Mouse (Mus musculus): Measurements from ENCODE around the gene Lrp6.

The Lrp6 gene

DNA sequence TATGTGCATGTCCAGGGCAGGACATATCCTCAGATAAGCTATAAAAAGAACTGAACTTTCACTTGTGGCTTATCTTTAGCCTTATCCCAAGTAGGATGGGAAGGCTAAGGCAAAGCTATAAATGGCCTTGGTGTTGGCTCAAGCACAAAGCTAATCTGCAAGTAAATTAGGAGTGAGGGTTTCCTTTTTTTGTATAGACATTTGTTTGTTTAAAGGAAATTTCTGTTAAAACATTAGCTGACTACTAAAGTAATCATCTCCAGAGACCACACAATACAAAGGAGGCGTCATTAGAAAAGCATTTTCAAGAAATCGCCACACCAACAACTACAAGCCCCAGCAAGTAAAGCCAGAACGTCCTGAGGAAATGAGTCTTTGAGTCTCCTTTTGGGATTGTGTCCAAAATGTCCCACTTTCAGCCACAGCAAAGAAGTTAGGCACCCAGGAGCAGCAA lies 8.6 kb upstream of the Lrp6 start:
- DNase-seq (ENCODE audit: low spot score in 2 of 2) = no peak

DNA sequence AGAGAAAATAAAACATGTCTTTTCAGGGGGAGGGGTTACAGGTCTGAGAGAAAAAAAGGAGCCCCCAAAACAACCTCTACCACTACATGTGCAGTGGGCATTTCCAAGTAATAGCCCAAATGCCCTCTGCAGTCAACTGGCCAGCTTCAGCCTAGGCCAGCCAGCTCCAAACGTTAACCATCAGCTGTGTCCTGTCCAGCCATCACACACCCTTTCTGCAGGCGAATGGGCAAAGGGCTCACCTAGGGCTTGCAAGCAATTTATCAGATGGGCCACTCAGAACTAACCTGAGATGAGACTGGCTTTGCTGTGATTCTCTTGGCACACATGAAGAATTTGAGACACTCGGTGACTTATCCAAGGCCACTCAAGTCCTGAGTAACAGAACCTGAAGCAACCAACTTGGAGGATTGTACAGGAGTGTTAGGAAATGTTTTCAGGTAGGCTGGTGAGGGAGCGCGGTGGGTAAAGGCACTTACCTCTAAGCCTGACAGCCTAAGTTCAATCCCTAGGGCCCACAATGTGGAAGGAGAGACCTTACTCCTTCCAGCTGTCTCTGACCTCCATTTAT lies 1.3 kb upstream of the Lrp6 start:
- no peak for DNase-seq (ENCODE audit: low spot score in 2 of 2)

DNA sequence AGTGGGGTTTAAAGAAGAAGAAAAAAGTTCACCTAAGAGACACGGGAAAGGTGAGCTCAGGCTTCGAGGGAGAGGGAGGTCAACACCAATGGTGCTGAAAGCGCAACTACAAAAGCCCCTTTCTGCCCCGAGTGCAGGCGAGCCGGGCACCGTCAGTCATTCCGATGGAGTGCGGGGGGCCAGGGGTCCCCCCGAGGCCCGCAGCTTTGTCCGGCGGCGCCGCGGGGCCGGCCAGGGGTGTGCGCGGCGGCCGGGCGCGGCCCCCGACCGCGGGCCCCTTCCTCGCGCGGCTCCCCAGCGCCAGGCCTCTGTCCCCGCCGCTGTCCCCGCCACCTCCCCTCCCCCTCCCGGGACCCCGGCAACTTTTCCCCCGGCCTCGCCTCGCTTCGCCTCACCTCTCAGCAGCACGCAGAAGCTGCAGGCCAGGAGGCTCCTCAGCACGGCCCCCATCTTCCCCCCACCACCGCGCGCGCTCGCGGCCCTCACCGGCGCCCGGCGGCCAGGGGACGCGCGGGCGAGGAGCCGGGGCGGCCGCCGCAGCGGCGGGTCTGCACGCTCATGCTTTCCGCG lies 432 bp downstream of the Lrp6 start:
- DNase-seq (ENCODE audit: low spot score in 2 of 2) = peak; percentile 25 to 48

DNA sequence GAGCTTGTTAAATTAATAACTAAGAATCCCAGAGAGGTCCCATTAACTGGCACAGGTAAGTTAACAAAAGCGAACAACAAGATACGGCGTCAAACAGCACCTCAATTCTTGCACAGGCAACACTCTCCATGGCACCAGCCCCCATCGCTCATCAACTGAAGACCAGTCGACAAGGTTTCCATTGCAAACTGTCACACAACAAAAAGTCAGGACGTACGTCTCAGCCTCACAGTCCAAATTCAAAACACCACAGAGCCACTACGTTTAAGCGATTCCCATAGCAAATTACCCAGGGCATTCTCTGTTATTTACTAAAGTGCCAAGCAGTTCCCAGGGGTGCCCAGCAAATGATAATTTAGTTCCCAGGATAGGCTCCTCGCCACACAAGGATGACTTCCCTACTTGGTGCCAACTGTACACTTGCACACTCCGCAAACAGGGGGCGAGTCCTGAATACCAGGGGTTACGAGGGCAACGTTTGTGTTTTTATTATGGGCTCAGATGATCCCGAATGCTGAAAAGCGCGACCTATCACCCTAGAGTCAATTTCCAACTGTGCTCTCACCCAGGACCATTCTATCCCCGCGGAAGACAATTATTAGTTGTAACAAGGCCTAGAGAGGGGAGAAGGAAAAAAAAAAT lies 1.0 kb downstream of the Lrp6 start:
- peak; percentile 16 to 17 for DNase-seq (ENCODE audit: low spot score in 2 of 2)

DNA sequence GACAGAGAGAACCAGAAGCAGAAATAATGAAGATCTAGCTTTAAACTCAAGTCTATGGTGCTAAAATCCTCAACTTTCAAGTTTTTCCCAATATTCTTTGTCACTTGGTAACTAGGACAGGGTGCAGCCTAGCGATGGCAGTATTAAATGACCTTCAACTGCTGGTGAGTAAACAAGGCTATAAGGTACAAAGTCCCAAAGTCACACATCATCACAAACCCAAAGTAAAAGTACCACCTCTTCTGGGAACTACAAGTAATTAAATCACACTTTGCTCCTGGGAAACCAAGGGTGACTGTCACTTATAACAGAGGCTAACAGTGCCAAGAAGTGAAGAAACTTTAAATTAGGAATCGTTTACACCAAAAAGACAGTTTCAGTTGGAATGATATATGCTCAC lies 2.2 kb downstream of the Lrp6 start:
- DNase-seq (ENCODE audit: low spot score in 2 of 2) = no peak

DNA sequence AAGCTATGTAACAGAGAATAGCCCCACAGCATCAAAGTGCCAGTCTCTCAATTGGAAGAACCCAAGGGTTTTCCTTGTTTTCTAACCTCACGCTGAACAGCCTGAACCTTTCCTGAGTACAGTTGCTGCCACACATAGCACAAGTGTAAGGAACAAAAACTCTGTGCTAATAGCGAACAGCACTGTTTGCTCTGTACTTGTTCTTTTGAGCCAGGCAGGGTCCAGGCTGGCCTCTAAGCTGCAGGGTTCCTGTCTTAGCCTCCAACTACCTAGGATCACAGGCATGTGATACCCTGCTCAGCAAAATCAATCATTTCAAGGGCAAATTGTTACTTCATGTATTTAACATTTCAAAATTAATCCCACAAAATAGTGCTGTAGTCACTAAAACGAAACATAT lies 7.1 kb downstream of the Lrp6 start:
- DNase-seq (ENCODE audit: low spot score in 2 of 2) = no peak

DNA sequence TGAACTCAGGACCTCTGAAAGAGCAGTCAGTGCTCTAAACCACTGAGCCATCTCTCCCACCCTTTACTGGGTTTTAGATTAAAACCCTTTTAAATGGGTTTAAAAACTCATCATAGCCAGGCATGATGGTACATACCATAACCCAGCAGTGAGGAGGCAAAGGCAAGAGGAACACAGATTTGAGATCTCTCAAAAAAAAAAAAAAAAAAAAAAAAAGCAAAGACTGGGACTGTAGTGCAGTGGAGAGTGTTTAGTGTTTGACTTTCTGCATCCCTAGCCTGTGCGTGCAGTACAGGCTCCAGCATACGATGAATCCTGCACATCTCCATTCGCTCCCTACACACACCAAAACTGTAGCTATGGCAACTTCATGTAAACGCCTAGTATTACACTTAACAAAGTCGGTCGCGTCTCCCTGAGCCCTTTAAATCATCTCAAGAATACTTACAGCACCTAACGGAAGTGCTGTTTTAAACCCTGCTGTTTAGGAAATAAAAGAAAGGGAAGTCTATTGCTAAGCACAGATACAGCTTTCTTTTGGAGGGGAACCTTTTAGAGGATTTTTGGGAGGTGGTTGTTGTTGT lies 8.1 kb downstream of the Lrp6 start:
- DNase-seq (ENCODE audit: low spot score in 2 of 2) = no peak

DNA sequence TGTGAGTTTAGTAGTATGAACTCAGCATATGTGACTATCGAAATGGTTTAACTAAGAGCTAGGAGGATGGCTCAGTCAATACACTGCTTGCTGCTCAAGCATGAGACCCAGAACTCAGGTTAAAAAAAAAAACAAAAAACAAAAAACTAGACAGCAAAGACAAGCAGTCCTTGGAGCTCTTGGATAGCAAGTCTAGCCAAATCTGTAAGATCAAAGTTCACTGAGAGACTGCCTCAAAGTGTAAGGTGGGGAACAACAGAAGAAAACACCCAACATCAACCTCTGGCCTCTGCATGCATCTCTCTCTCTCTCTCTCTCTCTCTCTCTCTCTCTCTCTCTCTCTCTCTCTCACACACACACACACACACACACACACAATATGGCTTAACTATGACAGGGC lies 9.7 kb downstream of the Lrp6 start:
- DNase-seq (ENCODE audit: low spot score in 2 of 2) = no peak

DNA sequence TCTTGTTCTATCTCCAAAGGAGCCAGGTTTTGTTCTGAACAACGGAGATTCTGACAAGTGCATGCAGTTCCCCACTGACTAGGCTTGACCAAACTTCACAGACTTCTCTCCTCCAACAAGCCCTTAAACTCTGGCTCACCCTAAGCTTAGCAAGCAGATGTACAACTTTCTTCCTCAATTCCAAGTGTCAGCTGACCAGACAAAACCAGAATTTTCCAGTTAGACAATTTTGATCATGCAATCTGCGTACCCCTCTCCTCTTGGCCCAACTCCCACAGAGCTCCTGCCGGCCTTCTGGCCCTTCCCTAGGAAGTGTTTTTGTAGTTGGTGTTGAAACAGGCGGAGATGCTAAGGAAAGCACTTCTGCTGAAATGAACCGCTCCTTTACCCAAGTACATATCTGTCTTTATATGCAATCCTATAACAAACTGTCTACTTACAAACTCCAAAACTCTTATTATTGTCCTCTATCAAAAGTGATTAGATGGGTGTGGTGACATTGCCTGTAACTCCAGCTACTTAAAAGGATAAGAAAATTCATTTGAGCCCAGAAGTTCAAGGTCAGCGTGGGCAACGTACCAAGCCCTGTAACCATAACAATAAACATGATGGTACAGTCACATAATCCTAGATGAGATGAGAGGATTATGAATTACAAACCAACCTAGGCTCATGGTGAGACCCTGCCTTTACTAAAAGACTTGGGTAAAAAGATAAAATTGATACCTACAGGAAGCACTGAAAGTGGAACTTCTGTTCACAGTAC lies 10.4 kb downstream of the Lrp6 start:
- DNase-seq (ENCODE audit: low spot score in 2 of 2) = no peak

DNA sequence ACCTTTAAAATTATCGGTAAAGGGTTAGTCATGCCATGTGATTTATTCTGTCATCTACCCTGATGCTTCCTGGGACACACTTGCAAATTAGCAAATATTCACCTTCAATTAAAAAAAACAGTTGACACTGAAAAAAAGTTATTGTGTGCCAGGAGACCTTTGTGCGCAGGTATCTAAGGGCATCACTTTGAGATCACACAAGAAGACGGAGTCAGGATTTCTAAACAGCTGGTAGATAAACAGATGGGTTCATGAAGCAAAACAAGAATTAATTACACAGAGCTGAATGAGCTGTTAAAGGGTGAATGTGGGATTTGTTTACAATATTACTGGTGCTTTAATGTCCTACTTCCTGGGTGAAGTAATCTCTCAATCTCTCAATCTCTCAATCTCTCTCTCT lies 11.6 kb downstream of the Lrp6 start:
- no peak for DNase-seq (ENCODE audit: low spot score in 2 of 2)

DNA sequence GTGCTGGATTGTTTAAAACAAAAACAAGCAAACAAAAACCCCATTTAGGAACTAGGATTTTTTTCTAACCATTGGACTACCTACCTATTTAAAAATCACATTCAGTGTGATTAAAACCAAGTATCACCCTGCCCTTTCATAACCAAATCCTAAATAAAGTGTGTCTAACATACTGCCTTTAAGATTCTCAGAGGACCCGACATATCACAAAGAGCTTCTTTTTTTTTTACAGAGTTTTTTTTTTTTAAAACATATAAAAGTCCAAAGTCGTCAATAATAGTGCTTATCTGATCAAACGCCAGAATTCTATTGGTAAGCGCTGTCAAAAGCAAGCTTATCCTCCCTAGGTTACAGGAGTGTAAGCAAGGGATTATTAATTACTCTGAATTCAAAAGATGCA lies 12.5 kb downstream of the Lrp6 start:
- DNase-seq (ENCODE audit: low spot score in 2 of 2) = no peak

DNA sequence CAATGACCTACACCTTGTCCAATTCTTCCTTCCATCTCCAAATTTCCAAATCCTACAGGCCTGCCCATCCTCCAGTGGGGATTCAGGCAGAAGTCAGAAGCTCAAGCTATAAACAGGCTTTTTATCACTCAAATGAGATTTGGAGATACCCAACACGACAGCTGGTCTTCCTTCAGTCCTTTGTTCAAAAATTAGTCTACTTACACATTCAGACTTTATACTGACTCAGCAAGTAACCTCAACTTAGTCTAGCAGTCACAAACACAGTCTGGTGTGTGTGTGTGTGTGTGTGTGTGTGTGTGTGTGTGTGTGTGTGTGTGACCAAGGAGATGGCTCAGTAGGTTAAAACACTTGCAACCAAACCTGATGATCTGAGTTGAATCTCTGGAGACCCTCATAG lies 15.8 kb downstream of the Lrp6 start:
- DNase-seq (ENCODE audit: low spot score in 2 of 2) = no peak

DNA sequence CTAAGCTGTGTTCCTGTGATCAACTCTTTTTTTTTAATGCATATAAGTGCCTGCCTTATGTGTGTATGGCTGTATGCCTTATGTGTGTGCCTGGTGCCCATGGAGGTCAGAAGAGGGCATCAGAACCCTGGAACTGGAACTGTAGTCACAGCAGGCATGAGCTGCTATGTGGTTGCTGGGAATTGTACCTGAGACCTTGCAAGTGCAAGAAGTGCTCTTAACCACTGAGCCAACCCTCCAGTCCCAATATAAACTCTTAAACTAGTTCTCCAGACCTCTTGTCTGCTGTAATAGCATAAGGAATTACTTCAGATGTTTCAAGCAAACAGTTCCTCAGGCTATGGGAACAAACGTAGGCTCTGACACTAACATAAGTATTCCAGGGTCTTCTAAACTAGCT lies 16.4 kb downstream of the Lrp6 start:
- DNase-seq (ENCODE audit: low spot score in 2 of 2) = no peak

DNA sequence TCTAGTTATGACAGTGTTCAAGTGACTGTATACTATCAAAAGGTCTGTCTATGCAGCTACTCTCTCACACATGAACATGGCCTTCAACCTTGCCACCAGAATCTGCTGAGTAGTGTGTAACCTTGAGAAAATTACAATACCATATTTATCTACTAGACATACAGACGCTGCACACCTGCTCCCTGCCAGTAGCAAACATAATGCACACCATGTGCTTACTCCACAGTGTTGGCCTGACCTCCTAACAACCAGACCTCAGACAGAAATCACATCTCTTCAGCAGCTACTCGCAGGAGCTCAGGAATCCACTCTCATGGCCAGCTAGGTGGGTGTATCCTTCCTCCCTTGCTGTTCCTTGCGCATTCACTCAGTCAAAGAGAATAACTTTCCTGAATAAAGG lies 21.9 kb downstream of the Lrp6 start:
- DNase-seq (ENCODE audit: low spot score in 2 of 2) = no peak

DNA sequence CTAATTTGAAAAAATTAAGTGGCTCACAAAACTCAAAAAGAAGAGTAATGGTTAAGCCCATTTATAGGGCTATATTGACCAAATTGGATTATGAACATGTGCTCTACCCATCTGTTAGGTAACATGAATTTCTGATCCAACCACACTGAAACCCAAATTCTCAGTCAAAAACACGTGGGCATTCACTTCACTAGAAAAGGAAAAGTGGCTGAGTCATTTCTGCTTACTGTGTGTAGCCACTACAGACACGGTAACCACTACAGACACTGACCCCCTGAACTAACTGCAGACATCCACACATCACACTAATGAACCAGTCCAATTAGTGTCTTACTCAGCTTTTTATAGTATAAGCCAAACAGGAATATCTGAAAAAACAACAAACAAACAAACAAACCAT lies 22.7 kb downstream of the Lrp6 start:
- DNase-seq (ENCODE audit: low spot score in 2 of 2) = no peak

DNA sequence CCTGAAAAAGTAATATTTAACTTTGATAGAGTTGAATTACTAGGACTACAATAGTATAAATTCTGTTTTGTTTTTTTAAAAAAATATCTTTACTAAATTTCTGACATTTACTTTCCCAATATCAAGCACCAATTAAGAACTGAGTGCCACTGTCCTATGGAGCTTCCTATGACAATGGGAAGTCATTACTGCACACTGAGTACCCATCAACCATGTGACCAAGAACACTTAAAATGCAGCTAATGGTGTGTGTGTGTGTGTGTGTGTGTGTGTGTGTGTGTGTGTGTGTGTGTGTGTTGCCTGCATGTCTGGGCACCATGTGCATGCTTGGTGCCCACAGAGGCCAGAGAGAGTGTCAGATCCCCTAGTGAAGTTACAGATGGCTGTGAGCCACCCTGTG lies 23.2 kb downstream of the Lrp6 start:
- no peak for DNase-seq (ENCODE audit: low spot score in 2 of 2)

DNA sequence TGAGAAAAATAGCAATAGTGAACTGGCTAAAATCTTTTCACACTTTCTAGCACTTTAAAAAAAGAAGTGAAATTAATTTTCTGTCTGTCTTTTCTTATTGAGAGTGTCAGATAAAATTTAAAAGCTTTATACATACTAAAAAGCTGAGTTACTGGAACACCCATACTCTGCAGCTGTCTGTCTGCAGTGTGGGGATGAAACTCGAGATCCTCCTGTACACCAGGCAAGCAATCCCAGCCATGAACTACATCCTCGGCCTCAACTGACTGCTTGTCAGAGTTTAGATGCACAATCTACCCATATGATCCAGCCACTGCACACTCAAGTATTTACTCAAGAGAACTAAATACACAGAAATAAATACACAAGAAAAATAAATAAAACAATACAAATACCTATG lies 24.4 kb downstream of the Lrp6 start:
- DNase-seq (ENCODE audit: low spot score in 2 of 2) = no peak

DNA sequence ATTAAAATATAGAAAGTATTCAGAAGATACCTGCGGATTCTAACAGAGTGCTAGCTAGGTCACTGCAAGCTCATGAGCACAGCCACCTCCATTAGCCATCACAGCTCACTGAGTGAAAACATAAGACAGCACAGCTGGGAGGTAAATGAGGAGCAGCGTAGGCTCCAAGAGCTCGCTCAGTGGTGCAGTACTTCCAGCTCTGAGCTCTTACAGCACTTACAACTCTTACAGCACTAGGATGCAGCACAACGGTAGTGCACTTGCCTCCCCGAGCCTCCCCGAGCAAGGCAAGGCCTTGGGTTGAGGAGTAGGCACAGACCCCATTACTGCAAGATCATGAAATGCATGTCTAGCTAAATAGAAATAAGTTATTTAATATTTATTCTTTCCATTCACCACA lies 26.6 kb downstream of the Lrp6 start:
- no peak for DNase-seq (ENCODE audit: low spot score in 2 of 2)

DNA sequence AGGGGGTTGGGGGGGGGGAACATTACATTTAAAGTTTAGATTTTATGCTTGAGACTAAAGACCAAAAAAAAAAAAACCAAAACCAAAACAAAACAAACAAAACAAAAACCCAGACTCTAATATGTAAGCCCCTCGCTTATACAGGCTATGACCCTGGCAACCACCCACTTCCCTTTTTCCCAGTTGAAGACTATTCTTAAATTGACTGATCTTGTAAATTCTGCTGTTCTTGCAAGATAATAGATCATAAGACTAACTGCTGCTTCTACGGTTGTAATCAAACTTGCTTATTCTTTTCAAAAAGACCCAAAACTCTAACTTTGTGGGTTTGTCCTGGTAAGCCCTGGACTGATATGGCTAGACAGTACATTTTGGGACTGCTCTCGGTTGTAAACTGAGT lies 27.3 kb downstream of the Lrp6 start:
- DNase-seq (ENCODE audit: low spot score in 2 of 2) = no peak

DNA sequence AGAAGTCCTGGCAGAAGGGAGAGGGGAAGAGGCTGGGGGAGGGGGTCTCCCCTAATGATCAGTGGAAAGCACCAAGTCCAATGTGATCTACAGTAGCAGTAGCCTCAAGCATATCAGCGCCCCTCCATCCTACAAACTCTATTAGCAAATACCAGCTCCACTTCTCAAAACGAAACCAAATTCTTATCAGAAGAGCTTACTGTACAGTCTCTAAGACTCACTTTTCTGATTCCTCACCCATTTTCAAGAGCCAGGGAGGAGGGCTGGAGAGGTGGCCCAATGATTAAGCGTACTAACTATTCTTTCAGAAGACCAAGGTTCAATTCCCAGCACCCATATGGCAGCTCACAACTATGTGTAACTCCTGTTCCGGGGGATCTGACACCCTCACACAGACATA lies 28.0 kb downstream of the Lrp6 start:
- no peak for DNase-seq (ENCODE audit: low spot score in 2 of 2)

DNA sequence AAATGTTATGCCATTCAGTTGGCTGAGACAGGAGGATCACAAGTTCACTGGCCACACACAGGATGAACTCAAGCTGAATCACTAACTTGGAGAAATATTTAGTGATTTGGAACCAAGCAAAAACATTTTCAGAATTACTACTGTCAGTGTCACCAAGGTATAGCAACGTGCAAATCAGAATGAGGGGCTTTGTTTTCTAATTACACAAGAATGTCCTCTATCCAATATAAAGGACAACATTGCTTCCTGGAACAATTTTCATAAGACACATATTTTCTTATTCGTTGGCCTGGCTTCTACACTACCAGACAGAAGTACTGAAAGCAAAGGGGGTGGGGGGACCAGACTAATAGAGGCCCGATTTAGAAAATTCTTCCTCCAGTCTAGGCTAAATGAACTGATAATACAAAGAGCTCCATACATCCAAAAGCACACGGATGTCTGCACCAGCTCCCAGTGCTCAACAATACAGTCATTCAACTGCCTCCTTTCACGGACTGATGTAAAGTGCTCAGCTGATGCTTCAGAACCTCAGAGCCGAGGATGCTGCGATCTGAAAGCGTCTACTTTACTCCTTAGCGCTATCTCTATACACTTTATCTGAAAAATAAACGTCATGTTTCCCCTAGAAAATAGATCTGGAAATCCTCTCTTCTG lies 29.2 kb downstream of the Lrp6 start:
- DNase-seq (ENCODE audit: low spot score in 2 of 2) = no peak

DNA sequence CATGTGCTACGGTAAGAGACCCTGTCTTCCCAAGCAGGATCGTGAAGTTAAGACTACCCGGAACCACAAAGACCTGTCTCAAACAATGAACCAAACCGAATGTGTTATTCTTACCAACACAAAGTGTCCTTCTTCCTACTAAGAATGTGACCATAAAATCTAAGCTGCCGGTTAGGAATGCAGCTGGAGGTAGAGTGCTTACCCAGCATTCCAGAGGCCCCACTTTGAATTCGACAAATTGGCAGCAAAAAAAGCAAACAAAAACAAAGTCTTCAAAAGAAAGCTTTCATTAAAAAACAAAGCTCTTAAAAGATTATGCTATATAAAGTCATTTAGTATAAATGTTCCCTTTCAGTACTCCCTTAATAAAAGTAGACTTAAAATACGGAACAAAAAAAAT lies 31.6 kb downstream of the Lrp6 start:
- no peak for DNase-seq (ENCODE audit: low spot score in 2 of 2)
